Mouse (Mus musculus) lung, postnatal 0 days (tissue): ENCODE results near the gene Trub2.
"Not testable (repeated sequence)": the region's sequence is repeated elsewhere in the genome, so short reads cannot be mapped to it uniquely, and the experiment has no call there.

Experiments used
- CTCF ChIP-seq: IDR thresholded peaks from 2 replicates; pipeline ENCODE4 v1.5.1; 2016; ENCODE audit warnings: antibody characterized with exemption, mild to moderate bottlenecking
- EP300 ChIP-seq: IDR thresholded peaks from 2 replicates; pipeline ENCODE4 v1.6.1; 2016; ENCODE audit warnings: antibody characterized with exemption, mild to moderate bottlenecking, control low read depth

GRCm38 (mm10) chr2:29781256-29781655 is 7.0 kb downstream of the Trub2 start:
- TF ChIP-seq CTCF, EP300: not testable (repeated sequence)
